Mouse (Mus musculus): ENCODE measurements at regions not wholly inside any gene's neighbourhood (a gene's known extent, or its start where the extent isn't known, plus 50 kb on each side); places are given as distances from the start of the nearest gene placed in this dataset.

DNA sequence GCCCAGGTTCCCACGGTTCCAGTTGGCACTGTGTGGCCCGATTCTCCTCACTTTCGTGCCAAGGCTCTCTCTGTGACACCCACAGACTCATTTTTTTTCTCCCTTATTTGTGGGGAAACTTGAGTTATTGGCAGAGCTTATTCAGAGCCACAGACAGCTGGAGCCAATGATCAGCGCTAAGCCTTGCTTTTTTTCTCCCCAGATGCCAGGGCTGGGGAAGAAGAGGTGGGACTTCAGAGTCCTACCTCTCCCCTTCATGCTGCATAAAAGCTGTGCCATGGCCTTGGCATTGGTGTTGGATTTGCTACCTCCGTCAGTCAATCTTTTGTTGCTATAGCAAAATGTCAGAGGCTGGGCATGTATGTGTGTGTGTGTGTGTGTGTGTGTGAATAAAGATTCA is 56.5 kb upstream of the Cox10 start:
- no peak for DNase-seq (ENCODE audit: low spot score)

DNA sequence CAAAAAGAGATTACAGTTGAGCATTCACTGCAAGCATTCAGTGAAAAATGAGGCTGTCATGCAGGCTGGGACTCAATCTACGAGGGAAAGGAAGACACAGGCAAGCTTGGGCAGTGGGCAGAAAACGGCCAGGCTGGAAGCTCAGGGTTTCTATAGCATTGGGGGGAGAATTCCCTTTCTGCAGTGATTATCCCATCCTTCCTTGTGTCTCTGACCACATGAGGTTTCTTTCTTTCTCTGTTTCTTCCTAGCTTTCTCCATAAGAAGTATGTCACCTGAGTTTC is 56.0 kb upstream of the Cox10 start:
- DNase-seq (ENCODE audit: low spot score): no peak

DNA sequence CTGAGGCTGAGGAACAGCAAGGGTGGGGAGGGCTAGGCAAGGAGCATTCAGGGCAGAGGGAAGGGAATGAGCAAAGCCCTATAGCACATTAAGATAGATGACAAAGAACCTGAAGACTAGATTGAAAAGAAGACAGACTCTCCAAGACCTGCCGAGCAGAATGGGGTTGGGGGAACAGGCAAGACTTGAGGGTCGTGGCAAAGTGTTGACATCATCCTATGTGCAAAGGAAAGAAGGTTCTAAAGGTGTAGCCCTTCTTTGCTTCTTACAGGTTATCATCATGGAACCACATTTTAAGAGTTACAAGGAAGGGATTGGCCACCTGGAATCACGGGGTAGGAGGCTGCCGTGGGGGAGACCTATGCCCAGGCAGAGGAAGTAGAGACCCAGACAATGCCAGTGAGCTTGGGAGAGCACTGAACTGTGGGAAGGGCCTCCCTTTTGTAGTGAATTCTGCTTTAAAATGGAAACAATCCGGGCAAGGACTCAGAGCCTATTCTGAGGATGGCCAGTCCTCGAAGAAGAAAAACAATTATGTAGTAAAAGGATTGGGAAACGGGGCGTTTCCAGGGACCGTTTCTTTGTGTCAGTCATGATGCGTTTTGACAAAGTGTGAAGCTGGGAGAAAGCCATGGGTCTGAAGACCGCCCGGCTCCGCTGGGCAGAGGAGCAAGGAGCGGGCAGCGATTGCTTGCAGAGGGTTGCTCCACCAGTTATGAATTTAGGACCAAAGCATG is 55.5 kb upstream of the Cox10 start:
- DNase-seq (ENCODE audit: low spot score): no peak
